Mouse (Mus musculus): ENCODE results near the gene Slu7. TPM values are rescaled to one million over a fixed set of nuclear protein-coding genes. Genes with fewer than 3 reads are reported as not detected.

The Slu7 gene
- 10 to 100 TPM; 70.7 to 73.0 TPM for total RNA-seq (2023)

DNA sequence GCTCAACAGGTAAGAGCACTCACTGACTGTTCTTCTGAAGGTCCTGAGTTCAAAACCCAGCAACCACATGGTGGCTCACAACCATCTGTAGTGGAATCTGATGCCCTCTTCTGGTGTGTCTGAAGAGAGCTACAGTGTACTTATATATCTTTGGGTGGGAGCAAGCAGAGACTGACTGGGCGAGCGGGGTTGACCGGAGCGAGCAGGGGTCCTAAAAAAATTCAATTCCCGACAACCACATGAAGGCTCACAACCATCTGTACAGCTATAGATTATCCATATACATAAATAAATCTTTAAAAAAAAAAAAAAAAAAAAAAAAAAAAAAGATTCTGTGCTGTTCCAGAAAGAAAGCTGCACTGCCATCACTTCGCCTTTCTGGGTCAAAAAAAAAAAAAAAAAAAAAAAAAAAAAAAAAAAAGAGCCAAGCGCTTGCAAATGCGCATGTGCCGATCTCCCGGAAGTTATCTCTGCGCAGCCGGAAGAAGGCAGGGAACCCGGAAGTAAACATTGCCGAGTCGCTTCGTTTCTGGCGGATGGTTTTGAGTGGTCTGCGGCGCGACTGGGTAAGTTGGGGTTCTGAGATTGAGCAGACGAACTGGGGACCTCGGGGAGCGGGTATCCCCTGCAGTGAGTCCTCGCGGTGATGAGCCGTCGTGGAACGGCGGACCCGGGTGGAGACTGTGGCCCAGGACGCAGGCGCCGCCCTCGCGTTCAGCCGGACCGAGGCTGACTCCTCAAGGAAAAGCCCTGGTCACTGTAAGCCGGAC lies at the start of gene Slu7:
TSS of gene Slu7 (plus strand) at position 491 of the 770 bp plus-strand sequence.

GRCm38 (mm10) chr11:43425824-43426413 lies 7.6 kb upstream of the Slu7 start, which contains the start of gene Pttg1:
Gene Pttg1, minus strand, starts transcription at chr11:43426251.

GRCm38 (mm10) chr11:43474225-43474774 lies 40.8 kb downstream of the Slu7 start, which contains the start of gene C1qtnf2:
Gene C1qtnf2, plus strand, starts transcription at chr11:43474276.

Other genes starting within 250 kb of the Slu7 start
- 10 to 100 TPM; 40.2 to 50.8 TPM for gene Pttg1, start 7.5 kb upstream of the Slu7 start, total RNA-seq (2023)
- not detected for gene C1qtnf2, start 40.5 kb downstream of the Slu7 start, total RNA-seq (2023)
- gene Ccnjl, start 95.0 kb downstream of the Slu7 start, total RNA-seq (2023), result not detected
- gene 4933415A04Rik, start 153.3 kb downstream of the Slu7 start, total RNA-seq (2023), result not detected
- gene Fabp6, start 167.8 kb downstream of the Slu7 start, total RNA-seq (2023), result not detected
- gene Pwwp2a, start 248.3 kb downstream of the Slu7 start, total RNA-seq (2023), result 10 to 100 TPM; 26.1 to 26.8 TPM

Data from neutrophil, adult 59 days (primary cell).